Mouse (Mus musculus): ENCODE results near the gene Ckmt2. TPM values are rescaled to one million over a fixed set of nuclear protein-coding genes. Genes with fewer than 3 reads are reported as not detected.

Gene Ckmt2
- polyA plus RNA-seq, 1 experiment from 2014 or later: not detected

GRCm38 (mm10) chr13:91893132-91893531 is 16.4 kb upstream of the Ckmt2 start:
- H3K9me3 ChIP-seq (replicated peaks): no peaks in the 10 kb centered on the region
- no peak overlapping the region for H3K4me2 ChIP-seq
- no peak overlapping the region for H3K4me3 ChIP-seq
- H3K27ac ChIP-seq: no peak overlapping the region
- H3K36me3 ChIP-seq: no peaks in the 10 kb centered on the region
- no peaks in the 10 kb centered on the region for H3K4me1 ChIP-seq
- no peak overlapping the region for H3K9ac ChIP-seq
- H3K27me3 ChIP-seq (replicated peaks): no peaks in the 10 kb centered on the region
- no peak for ATAC-seq
- 57% methylated on average over 6 of the region's 6 CpGs for WGBS (ENCODE audit: insufficient replicate concordance)

- no peak for ATAC-seq
- H3K4me3 ChIP-seq: no peak overlapping the region
- H3K9ac ChIP-seq: no peak overlapping the region
- H3K4me1 ChIP-seq: no peaks in the 10 kb centered on the region
- no peaks in the 10 kb centered on the region for H3K9me3 ChIP-seq (replicated peaks)
- no peaks in the 10 kb centered on the region for H3K27me3 ChIP-seq (replicated peaks)
- H3K36me3 ChIP-seq: no peaks in the 10 kb centered on the region
- WGBS (ENCODE audit: insufficient replicate concordance): 71% methylated on average over 6 of the region's 6 CpGs
- no peak overlapping the region for H3K27ac ChIP-seq
- H3K4me2 ChIP-seq: no peak overlapping the region
Measured at GRCm38 (mm10) chr13:91890031-91890619, 13.4 kb upstream of the Ckmt2 start.

- Histone ChIP-seq H3K36me3 (no peaks in the 10 kb centered on the region), H3K4me1 (no peaks in the 10 kb centered on the region), H3K9ac (no peak overlapping the region), H3K27me3 (replicated peaks) (no peaks in the 10 kb centered on the region), H3K27ac (no peak overlapping the region), H3K9me3 (replicated peaks) (no peaks in the 10 kb centered on the region), H3K4me3 (no peak overlapping the region), H3K4me2 (no peak overlapping the region)
- ATAC-seq: no peak
- WGBS (ENCODE audit: insufficient replicate concordance): 66% methylated on average over 5 of the region's 5 CpGs
Measured at GRCm38 (mm10) chr13:91884714-91885386, 8.2 kb upstream of the Ckmt2 start.

- no peak overlapping the region for H3K27ac ChIP-seq
- no peaks in the 10 kb centered on the region for H3K4me1 ChIP-seq
- WGBS (ENCODE audit: insufficient replicate concordance): 46% methylated on average over 9 of the region's 9 CpGs
- H3K36me3 ChIP-seq: no peaks in the 10 kb centered on the region
- H3K4me3 ChIP-seq: no peak overlapping the region
- no peaks in the 10 kb centered on the region for H3K9me3 ChIP-seq (replicated peaks)
- no peaks in the 10 kb centered on the region for H3K27me3 ChIP-seq (replicated peaks)
- H3K4me2 ChIP-seq: no peak overlapping the region
- no peak for ATAC-seq
- no peak overlapping the region for H3K9ac ChIP-seq
Measured at GRCm38 (mm10) chr13:91881837-91882480, 5.3 kb upstream of the Ckmt2 start.

GRCm38 (mm10) chr13:91880256-91880655 is 3.6 kb upstream of the Ckmt2 start:
- Histone ChIP-seq H3K27me3 (replicated peaks) (no peaks in the 10 kb centered on the region), H3K4me3 (no peak overlapping the region), H3K4me2 (no peak overlapping the region), H3K9ac (no peak overlapping the region), H3K4me1 (no peaks in the 10 kb centered on the region), H3K36me3 (no peaks in the 10 kb centered on the region), H3K9me3 (replicated peaks) (no peaks in the 10 kb centered on the region), H3K27ac (no peak overlapping the region)
- 78% methylated on average over 4 of the region's 4 CpGs for WGBS (ENCODE audit: insufficient replicate concordance)
- no peak for ATAC-seq

GRCm38 (mm10) chr13:91877996-91878395 is 1.3 kb upstream of the Ckmt2 start:
- Histone ChIP-seq H3K27me3 (replicated peaks) (no peaks in the 10 kb centered on the region), H3K4me2 (no peak overlapping the region), H3K27ac (no peak overlapping the region), H3K9ac (no peak overlapping the region), H3K9me3 (replicated peaks) (no peaks in the 10 kb centered on the region), H3K4me1 (no peaks in the 10 kb centered on the region), H3K36me3 (no peaks in the 10 kb centered on the region), H3K4me3 (no peak overlapping the region)
- ATAC-seq: no peak
- WGBS (ENCODE audit: insufficient replicate concordance): 63% methylated on average over 3 of the region's 3 CpGs

- 67% methylated on average over 10 of the region's 10 CpGs for WGBS (ENCODE audit: insufficient replicate concordance)
- Histone ChIP-seq H3K36me3 (no peaks in the 10 kb centered on the region), H3K4me1 (no peaks in the 10 kb centered on the region), H3K27me3 (replicated peaks) (no peaks in the 10 kb centered on the region), H3K4me2 (no peak overlapping the region), H3K9ac (no peak overlapping the region), H3K4me3 (no peak overlapping the region), H3K27ac (no peak overlapping the region), H3K9me3 (replicated peaks) (no peaks in the 10 kb centered on the region)
- ATAC-seq: no peak
Measured at GRCm38 (mm10) chr13:91877350-91877749, 665 bp upstream of the Ckmt2 start.

- Histone ChIP-seq H3K9me3 (replicated peaks) (no peaks in the 10 kb centered on the region), H3K27ac (no peak overlapping the region), H3K27me3 (replicated peaks) (no peaks in the 10 kb centered on the region), H3K4me3 (no peak overlapping the region), H3K36me3 (no peaks in the 10 kb centered on the region), H3K4me2 (no peak overlapping the region), H3K9ac (no peak overlapping the region), H3K4me1 (no peaks in the 10 kb centered on the region)
- 17% methylated on average over 2 of the region's 2 CpGs for WGBS (ENCODE audit: insufficient replicate concordance)
- ATAC-seq: no peak
Measured at GRCm38 (mm10) chr13:91875581-91875980, 1.1 kb downstream of the Ckmt2 start.

GRCm38 (mm10) chr13:91874565-91874964 is 2.1 kb downstream of the Ckmt2 start:
- H3K4me1 ChIP-seq: no peaks in the 10 kb centered on the region
- no peaks in the 10 kb centered on the region for H3K36me3 ChIP-seq
- no peaks in the 10 kb centered on the region for H3K27me3 ChIP-seq (replicated peaks)
- 70% methylated on average over 7 of the region's 7 CpGs for WGBS (ENCODE audit: insufficient replicate concordance)
- H3K4me3 ChIP-seq: no peak overlapping the region
- no peak overlapping the region for H3K9ac ChIP-seq
- no peak overlapping the region for H3K27ac ChIP-seq
- no peak overlapping the region for H3K4me2 ChIP-seq
- no peaks in the 10 kb centered on the region for H3K9me3 ChIP-seq (replicated peaks)
- no peak for ATAC-seq

- H3K9ac ChIP-seq: no peak overlapping the region
- H3K36me3 ChIP-seq: no peaks in the 10 kb centered on the region
- no peak overlapping the region for H3K4me3 ChIP-seq
- 57% methylated on average over 7 of the region's 7 CpGs for WGBS (ENCODE audit: insufficient replicate concordance)
- no peaks in the 10 kb centered on the region for H3K9me3 ChIP-seq (replicated peaks)
- H3K27me3 ChIP-seq (replicated peaks): no peaks in the 10 kb centered on the region
- no peak overlapping the region for H3K27ac ChIP-seq
- H3K4me1 ChIP-seq: no peaks in the 10 kb centered on the region
- no peak for ATAC-seq
- no peak overlapping the region for H3K4me2 ChIP-seq
Measured at GRCm38 (mm10) chr13:91873734-91874329, 2.9 kb downstream of the Ckmt2 start.

- H3K4me3 ChIP-seq: no peak overlapping the region
- H3K4me1 ChIP-seq: no peaks in the 10 kb centered on the region
- no peak overlapping the region for H3K4me2 ChIP-seq
- no peaks in the 10 kb centered on the region for H3K9me3 ChIP-seq (replicated peaks)
- H3K27ac ChIP-seq: no peak overlapping the region
- ATAC-seq: no peak
- H3K27me3 ChIP-seq (replicated peaks): no peaks in the 10 kb centered on the region
- H3K36me3 ChIP-seq: no peaks in the 10 kb centered on the region
- H3K9ac ChIP-seq: no peak overlapping the region
- WGBS (ENCODE audit: insufficient replicate concordance): 67% methylated on average over 1 of the region's 1 CpGs
Measured at GRCm38 (mm10) chr13:91868577-91868976, 8.1 kb downstream of the Ckmt2 start.

GRCm38 (mm10) chr13:91858835-91859234 is 17.9 kb downstream of the Ckmt2 start:
- H3K9ac ChIP-seq: no peak overlapping the region
- 68% methylated on average over 7 of the region's 7 CpGs for WGBS (ENCODE audit: insufficient replicate concordance)
- H3K9me3 ChIP-seq (replicated peaks): no peaks in the 10 kb centered on the region
- H3K4me1 ChIP-seq: no peaks in the 10 kb centered on the region
- H3K4me3 ChIP-seq: no peak overlapping the region
- H3K36me3 ChIP-seq: no peaks in the 10 kb centered on the region
- no peak for ATAC-seq
- no peaks in the 10 kb centered on the region for H3K27me3 ChIP-seq (replicated peaks)
- no peak overlapping the region for H3K4me2 ChIP-seq
- H3K27ac ChIP-seq: no peak overlapping the region
